Comparison of ENCODE assay signal across 19 mouse cellular contexts in the genomic region with DNA sequence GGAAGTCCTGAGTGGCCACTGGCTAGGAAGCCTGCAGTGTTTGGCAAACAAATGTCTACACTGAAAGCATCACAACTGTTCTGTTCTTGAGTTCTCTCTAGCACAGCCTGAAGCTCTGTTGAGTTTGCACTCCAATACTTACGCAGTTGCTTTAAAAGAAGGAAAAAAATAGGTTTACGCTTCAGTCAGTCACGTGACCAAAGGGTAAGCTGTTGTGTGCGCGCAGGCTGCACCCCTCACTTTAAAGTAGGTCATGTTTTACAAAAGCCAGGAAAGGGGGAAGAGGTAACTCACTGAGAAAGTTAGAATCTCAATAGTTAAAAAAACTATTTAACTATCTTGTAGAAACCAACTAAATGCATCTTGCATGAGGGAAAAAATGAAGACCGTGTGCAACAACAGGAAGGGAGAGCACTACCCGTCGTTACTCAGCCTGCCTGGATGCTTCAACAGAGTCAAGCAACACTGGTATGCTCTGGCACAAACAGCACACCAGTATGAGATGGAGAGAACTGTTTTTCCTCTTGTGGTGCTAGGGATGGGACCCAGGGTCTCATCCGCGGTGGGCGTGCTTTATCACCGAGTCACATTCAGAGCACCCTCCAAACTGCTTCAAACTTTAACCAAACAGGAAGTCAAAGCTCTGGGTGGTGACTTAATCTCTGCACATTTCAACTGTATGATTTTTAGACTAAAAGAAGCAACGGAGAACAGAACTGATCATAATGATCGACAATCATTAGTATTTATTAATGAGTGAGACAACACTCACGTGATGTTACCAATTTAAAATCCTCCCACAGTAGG. TPM values are rescaled to one million over a fixed set of nuclear protein-coding genes. Genes with fewer than 3 reads are reported as not detected.
DNase-seq lines count a peak whose midpoint lies in the region; ATAC-seq and TF ChIP-seq lines count a peak whose summit lies in the region.
"Had no signal": no experiment of that assay in that cellular context is flagged by ENCODE, and none has a peak within 500 bp of the region (broad histone marks: within the 10 kb centered on the region; RNA-seq: fewer than 3 reads in every experiment).

No protein-coding gene starts in this region.

- peaks cover 9% of the 10 kb centered on the region for H3K36me3 ChIP-seq in forebrain, postnatal 0 days (ENCODE audit: insufficient read depth)
- H3K36me3 ChIP-seq in forebrain, embryonic 13.5 days (ENCODE audit: poor library complexity, severe bottlenecking) = peaks cover 48% of the 10 kb centered on the region
- peaks cover 32% of the 10 kb centered on the region for H3K36me3 ChIP-seq in neural tube, embryonic 15.5 days

- no peaks in the 10 kb centered on the region for H3K4me1 ChIP-seq in forebrain, postnatal 0 days (ENCODE audit: insufficient read depth)
- H3K4me1 ChIP-seq in forebrain, embryonic 13.5 days = peaks cover 9% of the 10 kb centered on the region; the same call in 1 of the 2 replicates
- peaks cover 11% of the 10 kb centered on the region; the same call in 1 of the 2 replicates for H3K4me1 ChIP-seq in neural tube, embryonic 15.5 days

- no peak overlapping the region for H3K4me2 ChIP-seq in forebrain, postnatal 0 days (ENCODE audit: low read depth)
- no peak overlapping the region for H3K4me2 ChIP-seq in forebrain, embryonic 13.5 days
- no peak overlapping the region for H3K4me2 ChIP-seq in neural tube, embryonic 15.5 days
- H3K4me2 ChIP-seq: embryonic facial prominence, embryonic 15.5 days; hindbrain, embryonic 12.5 days; midbrain, embryonic 11.5 days had no signal

- H3K9ac ChIP-seq in forebrain, postnatal 0 days = no peak overlapping the region
- H3K9ac ChIP-seq in forebrain, embryonic 13.5 days = no peak overlapping the region
- no peak overlapping the region for H3K9ac ChIP-seq in neural tube, embryonic 15.5 days (replicated peaks)
- H3K9ac ChIP-seq: embryonic facial prominence, embryonic 15.5 days; hindbrain, embryonic 12.5 days had no signal

- peak; percentile 17 for DNase-seq in forebrain, postnatal 0 days
- DNase-seq in layer of hippocampus, adult 9-11 months = peak; percentile 40
- DNase-seq in layer of hippocampus, postnatal 25 days (ENCODE audit: extremely low spot score in 1 of 2, low spot score in 1 of 2) = no peak
- DNase-seq in CD4-positive, CD25-positive, alpha-beta regulatory T cell, adult 2 months (ENCODE audit: low read depth, low spot score) = peak; percentile 57
- DNase-seq in ovary, postnatal 10 days (ENCODE audit: low spot score) = no peak
- DNase-seq: adrenal gland, postnatal 10 days; cerebellum, adult 11 months; cerebellum, postnatal 10 days; gastrocnemius, postnatal 36 days; kidney, adult 11 months; left cerebral cortex, postnatal 4 days; liver had no signal

- no peak overlapping the region for H3K27ac ChIP-seq in forebrain, postnatal 0 days (ENCODE audit: low read depth, low read length)
- H3K27ac ChIP-seq in forebrain, embryonic 13.5 days = no peak overlapping the region
- no peak overlapping the region for H3K27ac ChIP-seq in neural tube, embryonic 15.5 days (replicated peaks)
- H3K27ac ChIP-seq: embryonic facial prominence, embryonic 15.5 days; hindbrain, embryonic 12.5 days; stomach, postnatal 0 days had no signal

- ATAC-seq in forebrain, postnatal 0 days = no peak
- no peak for ATAC-seq in forebrain, embryonic 13.5 days
- ATAC-seq in inflammation-experienced regulatory T-cells, adult 6 months = peak; percentile 69
- ATAC-seq in neural tube, embryonic 15.5 days (ENCODE audit: low FRiP score) = no peak

- H3K9me3 ChIP-seq in forebrain, postnatal 0 days (ENCODE audit: low read length) = no peaks in the 10 kb centered on the region
- H3K9me3 ChIP-seq in forebrain, embryonic 13.5 days (replicated peaks) = no peaks in the 10 kb centered on the region
- H3K9me3 ChIP-seq in neural tube, embryonic 15.5 days (replicated peaks) = no peaks in the 10 kb centered on the region
- H3K9me3 ChIP-seq: embryonic facial prominence, embryonic 15.5 days; hindbrain, embryonic 12.5 days had no signal

- no peak overlapping the region for H3K4me3 ChIP-seq in forebrain, postnatal 0 days (ENCODE audit: low read depth, low read length)
- no peak overlapping the region for H3K4me3 ChIP-seq in forebrain, embryonic 13.5 days
- no peak overlapping the region for H3K4me3 ChIP-seq in neural tube, embryonic 15.5 days (replicated peaks)
- H3K4me3 ChIP-seq: embryonic facial prominence, embryonic 15.5 days; hindbrain, embryonic 12.5 days had no signal

- WGBS in forebrain, postnatal 0 days = 82% methylated on average over 15 of the region's 15 CpGs
- WGBS in forebrain, embryonic 13.5 days = 95% methylated on average over 15 of the region's 15 CpGs
- 92% methylated on average over 15 of the region's 15 CpGs for WGBS in neural tube, embryonic 15.5 days

- H3K27me3 ChIP-seq in forebrain, postnatal 0 days (ENCODE audit: insufficient read depth, low read length) = no peaks in the 10 kb centered on the region
- no peaks in the 10 kb centered on the region for H3K27me3 ChIP-seq in forebrain, embryonic 13.5 days
- H3K27me3 ChIP-seq in neural tube, embryonic 15.5 days (replicated peaks) = no peaks in the 10 kb centered on the region
- H3K27me3 ChIP-seq: embryonic facial prominence, embryonic 15.5 days; hindbrain, embryonic 12.5 days had no signal

- TF ChIP-seq CTCF in forebrain, postnatal 0 days (IDR thresholded peaks at IDR 0.05; ENCODE audit: low read depth) = no peak

RNA-seq across cellular contexts. Expression of a gene that starts 21.4 kb away (rescaled TPM):
- total RNA-seq in forebrain, postnatal 0 days (2014; rRNA removed) = 109 and 116 TPM in 2 replicates
- polyA plus RNA-seq in forebrain, postnatal 0 days (2015; fragmentation: Nextera tagmentation; extraction: Ambion mirVana) = 22.9 and 28.6 TPM in 2 replicates
- polyA plus RNA-seq in forebrain, embryonic 13.5 days (2015; fragmentation: Nextera tagmentation; extraction: Ambion mirVana) = 54.3 and 55.5 TPM in 2 replicates
- total RNA-seq in layer of hippocampus, postnatal 25 days (2021) = 100 to 1,000 TPM; 146 TPM
- polyA plus RNA-seq in inflammation-experienced regulatory T-cells, adult 6 months (2017; shearing (Covaris generic)) = 10 to 100 TPM; 19.8 to 22.7 (median 20.4) TPM
- 43.1 and 47.8 TPM in 2 replicates for polyA plus RNA-seq in neural tube, embryonic 15.5 days (2015; fragmentation: Nextera tagmentation; extraction: Ambion mirVana)

Comparison
In these comparisons a context has a peak if more than half of its experiments do, and no peak if none do; other contexts are left out.
1. DNase-seq: peak in forebrain, postnatal 0 days (single experiment), layer of hippocampus, adult 9-11 months (single experiment) and CD4-positive, CD25-positive, alpha-beta regulatory T cell, adult 2 months (single experiment); none in layer of hippocampus, postnatal 25 days (0 of 2) and ovary, postnatal 10 days (single experiment).